Mouse (Mus musculus): ENCODE results near the gene Pcnx3.
A peak's percentile ranks its signal among the peaks of the same experiment; 100 is the strongest.

Gene Pcnx3

DNA sequence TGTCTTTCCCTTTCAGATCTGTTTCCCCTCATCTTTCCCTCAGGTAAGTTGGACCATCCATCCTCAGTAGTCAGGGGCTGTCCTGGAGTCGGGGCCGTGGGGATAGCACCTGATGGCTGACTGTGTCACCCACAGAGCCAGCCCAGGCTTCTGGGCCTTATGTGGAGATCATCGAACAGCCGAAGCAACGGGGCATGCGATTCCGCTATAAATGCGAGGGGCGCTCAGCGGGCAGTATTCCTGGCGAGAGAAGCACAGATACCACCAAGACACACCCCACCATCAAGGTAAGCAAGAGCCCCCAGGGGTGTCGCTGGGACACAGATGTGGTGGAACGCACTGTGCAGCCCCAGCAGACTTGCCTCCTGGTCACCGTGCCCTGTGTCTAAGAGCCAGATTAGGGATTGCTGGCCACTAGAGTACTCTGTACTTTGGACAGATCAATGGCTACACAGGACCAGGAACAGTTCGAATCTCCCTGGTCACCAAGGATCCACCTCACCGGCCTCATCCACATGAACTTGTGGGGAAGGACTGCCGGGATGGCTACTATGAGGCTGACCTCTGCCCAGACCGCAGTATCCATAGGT lies 50.2 kb downstream of the Pcnx3 start:
- DNase-seq: no peak

DNA sequence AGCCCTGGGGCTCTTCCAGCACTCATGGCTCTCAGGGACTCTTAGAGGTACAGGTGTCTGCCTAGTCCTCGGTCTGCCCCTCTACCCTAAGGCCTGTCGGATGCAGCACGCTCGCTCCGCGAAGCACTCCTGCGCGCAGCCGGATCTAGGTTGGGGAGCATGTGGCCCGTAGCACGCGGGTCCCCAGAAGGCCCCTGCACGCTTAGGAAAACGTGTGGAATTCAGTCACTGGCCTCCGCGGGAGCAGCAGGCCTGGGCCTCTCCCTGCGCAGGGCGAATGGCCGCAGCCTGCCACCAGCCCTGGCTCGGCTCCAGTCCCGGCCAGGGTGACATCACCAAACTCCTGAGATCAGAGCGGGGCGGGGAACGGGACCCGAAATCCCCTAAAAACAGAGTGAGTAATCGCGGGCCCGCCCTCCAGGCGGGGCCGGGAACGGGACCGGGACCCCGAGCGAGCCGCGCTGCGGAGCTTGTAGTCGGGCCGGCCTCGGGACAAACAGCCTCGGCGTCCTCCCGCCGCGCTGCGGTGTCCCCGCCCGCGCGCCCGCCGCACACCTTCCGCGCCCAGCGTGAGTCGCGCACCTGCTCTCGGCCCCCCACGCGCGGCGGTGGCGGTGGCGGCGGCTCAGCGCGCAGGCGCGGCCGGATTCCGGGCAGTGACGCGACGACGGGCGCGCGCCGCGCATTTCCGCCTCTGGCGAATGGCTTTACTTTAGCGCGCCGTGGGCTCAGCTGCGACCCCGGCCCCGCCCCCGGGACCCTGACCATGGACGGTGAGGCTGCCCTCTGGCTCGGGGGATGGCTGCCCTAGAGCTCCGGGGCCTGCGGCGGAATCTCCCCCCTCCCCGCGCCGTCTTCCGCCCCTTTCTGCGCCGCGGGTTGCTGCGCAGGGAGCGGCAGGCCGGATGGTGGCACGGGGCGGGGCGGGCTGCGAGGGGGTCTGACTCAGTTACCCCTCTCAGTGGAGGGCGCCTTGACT lies 51.4 kb downstream of the Pcnx3 start, which contains the start of gene Rela:
Gene Rela, plus strand, starts transcription at position 415 of the 979 bp plus-strand sequence.
- DNase-seq: peak; percentile 90 to 91

DNA sequence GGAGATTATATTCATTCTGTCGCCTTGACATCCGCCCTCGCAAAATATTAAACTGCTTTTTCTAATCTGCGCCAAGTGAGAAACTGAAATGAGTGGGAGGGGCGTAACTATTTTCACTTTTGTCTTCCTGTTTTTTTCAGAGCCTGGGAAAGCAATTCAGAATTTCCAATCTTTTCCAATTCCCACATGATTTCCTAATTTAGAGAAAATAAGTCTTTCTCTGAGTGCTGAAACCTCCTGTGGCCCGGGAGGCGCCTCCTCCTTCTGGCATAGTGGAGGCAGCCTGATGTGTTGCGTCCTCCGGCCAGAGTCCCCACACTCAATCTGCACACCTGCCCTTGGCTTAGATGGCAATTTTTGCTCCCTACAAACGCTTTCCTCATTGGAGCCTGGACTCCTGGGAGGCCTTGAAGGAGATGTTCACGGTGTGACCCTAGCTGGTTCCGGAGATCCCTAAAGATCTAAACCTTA lies 52.1 kb downstream of the Pcnx3 start:
- DNase-seq: no peak

DNA sequence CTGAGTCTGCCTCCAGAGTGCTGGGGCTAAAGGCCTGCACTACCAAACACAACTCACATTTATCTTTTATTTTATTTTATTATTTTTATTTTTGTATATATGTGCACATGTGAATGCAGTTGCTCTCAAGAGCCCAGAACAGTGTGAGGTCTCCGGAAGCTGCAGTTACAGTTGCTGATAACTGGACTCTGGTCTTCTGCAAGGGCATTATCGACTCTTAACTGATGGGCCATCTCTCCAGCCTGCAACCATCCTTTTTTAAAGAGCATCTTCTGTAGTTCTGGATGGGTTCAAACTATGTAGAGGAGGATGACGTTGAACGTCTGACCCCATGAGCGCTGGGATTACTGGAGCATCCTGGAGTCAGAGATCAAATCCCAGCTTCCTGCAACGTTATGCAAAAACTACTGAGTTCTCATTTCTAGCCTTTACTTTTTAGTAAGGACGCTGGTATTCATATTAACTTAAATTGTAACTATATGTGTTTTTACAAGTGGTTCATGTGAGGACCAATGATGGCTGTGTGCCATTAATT lies 52.6 kb downstream of the Pcnx3 start:
- no peak for DNase-seq

DNA sequence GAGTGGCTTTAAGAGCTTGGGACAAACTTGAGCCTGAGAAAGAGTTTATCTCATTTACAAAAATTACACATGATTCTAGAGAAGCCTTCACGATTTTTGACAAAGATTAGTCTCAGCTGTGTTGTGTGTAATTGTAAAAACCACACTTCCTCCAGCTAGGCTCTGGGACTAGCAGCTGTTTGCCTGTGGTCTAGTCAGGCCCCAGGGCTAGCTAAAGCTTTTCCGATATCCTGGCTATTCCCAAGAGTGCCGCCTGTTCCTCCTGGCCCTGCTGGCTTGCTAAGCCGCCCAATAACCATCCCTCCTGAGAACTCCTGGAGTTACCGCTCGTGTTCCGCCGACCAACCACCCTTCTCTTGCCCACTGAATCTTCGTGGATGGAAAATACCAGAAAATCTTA lies 56.6 kb downstream of the Pcnx3 start:
- DNase-seq: no peak

DNA sequence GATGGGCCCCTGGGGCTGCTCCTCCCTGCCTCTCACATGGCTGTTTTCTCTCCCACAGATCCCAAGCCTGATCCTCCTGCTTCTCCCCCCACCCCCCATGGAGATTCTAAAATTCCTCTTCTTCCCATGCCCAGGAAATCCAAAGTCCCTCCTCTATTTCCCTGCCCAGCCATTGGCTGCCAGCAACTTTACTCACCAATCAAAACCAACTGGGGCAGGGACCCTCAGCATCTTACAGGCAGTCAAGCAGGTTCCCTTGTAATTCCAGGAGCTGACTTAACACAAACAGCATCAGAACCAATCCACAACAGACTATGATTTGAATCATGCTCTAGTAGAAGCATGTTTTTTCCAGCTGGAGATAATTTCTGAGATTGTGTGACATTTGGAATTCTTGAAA lies 58.8 kb downstream of the Pcnx3 start:
- no peak for DNase-seq

DNA sequence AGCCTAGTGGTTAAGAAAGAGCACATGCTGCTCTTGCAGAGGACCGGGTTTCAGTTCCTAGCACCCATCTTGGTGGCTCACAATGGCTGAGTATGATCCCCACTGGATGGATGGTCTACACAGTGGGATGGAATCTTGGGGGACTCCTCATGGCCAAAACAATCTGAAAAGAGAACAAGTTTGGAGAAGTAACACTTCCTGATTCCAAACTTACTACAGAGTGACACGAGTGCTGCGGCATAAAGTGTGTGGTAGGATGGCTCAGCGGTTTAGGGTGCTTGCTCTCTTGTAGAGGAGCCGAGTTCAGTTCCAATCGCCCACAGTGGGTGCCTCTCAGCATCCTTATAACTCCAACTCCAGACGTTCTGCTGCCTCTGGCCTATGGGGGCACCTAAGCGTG lies 63.4 kb downstream of the Pcnx3 start:
- no peak for DNase-seq

DNA sequence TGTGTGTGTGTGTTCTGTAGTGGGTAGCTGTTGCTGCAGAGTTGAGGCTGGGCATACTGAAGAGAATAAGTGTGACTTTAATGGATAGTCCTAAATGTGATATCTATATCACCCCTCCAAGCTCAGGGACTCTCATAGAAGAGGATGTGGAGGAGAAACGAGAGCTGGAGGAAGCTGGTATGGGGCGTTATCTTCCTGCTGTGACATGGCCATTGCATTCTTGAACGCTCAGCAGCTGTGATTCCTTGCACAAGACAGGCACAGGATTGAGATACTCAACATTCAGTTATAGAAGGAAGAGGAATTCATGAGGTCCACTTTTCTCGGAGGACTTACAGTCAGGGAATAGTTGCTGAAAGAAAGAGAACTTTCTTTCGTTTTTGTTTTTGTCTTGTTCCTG lies 66.8 kb downstream of the Pcnx3 start:
- no peak for DNase-seq

DNA sequence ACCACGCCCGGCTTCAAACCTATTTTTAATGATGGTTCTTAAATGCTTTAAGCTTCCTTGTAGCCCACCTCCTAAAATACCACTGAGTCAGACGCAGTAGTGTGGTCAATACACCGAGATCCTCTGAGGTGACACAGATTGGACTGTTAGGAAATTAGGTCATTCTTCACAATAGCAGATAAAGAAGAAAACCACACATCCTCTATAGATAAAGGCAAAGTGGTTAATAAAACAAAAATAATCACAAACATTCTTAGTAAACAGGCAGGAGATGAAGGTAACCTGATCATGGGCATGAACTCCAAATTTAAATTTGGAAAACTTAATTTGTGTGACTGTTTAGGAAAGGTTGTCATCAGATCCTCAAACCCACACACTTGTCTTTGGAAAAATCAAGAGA lies 68.7 kb downstream of the Pcnx3 start:
- DNase-seq: no peak

DNA sequence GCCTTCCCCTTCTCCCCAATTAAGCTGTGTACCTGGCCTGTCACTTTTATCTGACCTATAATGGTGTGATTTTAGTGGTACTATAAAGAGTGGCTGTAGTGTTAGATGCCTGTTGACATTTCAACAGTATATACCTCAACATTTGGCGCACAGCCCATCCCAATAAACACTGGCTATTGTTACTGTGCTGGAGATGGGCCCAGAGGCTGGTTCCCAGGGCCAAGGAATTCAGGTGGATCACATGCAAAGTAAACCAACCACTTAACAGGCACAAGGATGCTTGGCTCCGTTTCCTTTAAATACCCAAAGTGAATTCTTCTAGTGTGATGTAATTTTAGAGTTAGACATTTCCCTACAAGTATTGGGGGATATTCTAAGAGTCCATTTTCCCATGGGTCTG lies 73.8 kb downstream of the Pcnx3 start:
- no peak for DNase-seq

Measured in thymus, postnatal 36 days (tissue).